Mouse (Mus musculus) spleen, adult 2 months (tissue): ENCODE measurements around the gene Fanci.

Experiments
- CTCF ChIP-seq: fragments of 200-500 bp; IDR thresholded peaks from 2 replicates; pipeline ENCODE4 v1.5.1; 2011; ENCODE audit warnings: mild to moderate bottlenecking, inconsistent platforms; ENCODE audit not compliant: insufficient read depth, insufficient read length, insufficient replicate concordance; ENCODE audit errors: extremely low read depth
- POLR2A ChIP-seq: fragments of 200-500 bp; IDR thresholded peaks from 2 replicates; pipeline ENCODE4 v1.6.1; 2011; ENCODE audit warnings: low read depth, low read length, inconsistent platforms

GRCm38 (mm10) chr7:79347108-79347813 is 44.5 kb upstream of the Fanci start:
- no peak for TF ChIP-seq POLR2A
- TF ChIP-seq CTCF = no peak
